Mouse (Mus musculus) thymus, adult 18-20 months (tissue): Measurements from ENCODE around the gene Hps1.

ENCODE experiments used
- DNase-seq, 2 experiments: peaks; one replicate each; pipeline ENCODE4 v3.0.0; 2022; ENCODE audit warnings: mixed read lengths in 2 of 2

Hps1 gene

GRCm38 (mm10) chr19:42713770-42714169 is 66.0 kb downstream of the Hps1 start:
- DNase-seq = no peak
